Mouse (Mus musculus) hematopoietic stem cell, adult 5-6 weeks (primary cell): ENCODE data around the gene Aff3. TPM values are rescaled to one million over a fixed set of nuclear protein-coding genes. Genes with fewer than 3 reads are reported as not detected.

Experiments
- ATAC-seq, 2 experiments: fragments of 125-278 bp in 1 of 2; replicated peaks in 1 of 2; 2 replicates each; pipeline ENCODE4 v1.8.0; 2016 to 2017; ENCODE audit warnings: inconsistent platforms in 2 of 2, mild to moderate bottlenecking in 2 of 2, moderate number of reproducible peaks in 2 of 2, low read depth in 1 of 2, moderate TSS enrichment in 1 of 2; ENCODE audit not compliant: low FRiP score in 2 of 2, poor library complexity in 2 of 2, severe bottlenecking in 2 of 2, insufficient read depth in 1 of 2, low TSS enrichment in 1 of 2
- total RNA-seq: library from RNA; stranded (forward); fragments of 172-1452, 232-1000 nt; gene quantifications from 2 replicates; pipeline ENCODE4 v1.2.3, GENCODE M21; 2017

The Aff3 gene
- total RNA-seq, 1 experiment from 2014 or later: 132 TPM

DNA sequence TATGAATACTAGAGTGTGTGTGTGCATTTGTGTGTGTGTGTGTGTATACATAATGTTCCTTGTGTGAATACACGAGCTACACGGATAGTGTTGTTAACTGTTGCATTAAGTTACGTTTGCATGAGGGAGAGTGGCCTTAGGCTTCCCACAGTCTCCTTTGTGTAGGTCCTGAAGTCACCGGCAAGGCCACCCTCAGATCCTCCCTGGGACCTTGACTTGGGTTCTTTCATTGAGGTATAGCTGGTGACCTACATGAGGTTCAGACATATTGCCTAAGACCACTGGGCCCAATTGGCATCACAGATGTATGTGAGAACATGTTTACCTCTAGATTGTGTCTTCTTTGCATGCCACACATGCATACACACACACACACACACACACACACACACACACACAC is 494 bp downstream of the Aff3 start:
- ATAC-seq: no peak

- ATAC-seq: no peak
Observed at GRCm38 (mm10) chr1:38662616-38663193, 2.0 kb downstream of the Aff3 start.

GRCm38 (mm10) chr1:38658933-38659553 is 5.7 kb downstream of the Aff3 start:
- ATAC-seq: no peak

DNA sequence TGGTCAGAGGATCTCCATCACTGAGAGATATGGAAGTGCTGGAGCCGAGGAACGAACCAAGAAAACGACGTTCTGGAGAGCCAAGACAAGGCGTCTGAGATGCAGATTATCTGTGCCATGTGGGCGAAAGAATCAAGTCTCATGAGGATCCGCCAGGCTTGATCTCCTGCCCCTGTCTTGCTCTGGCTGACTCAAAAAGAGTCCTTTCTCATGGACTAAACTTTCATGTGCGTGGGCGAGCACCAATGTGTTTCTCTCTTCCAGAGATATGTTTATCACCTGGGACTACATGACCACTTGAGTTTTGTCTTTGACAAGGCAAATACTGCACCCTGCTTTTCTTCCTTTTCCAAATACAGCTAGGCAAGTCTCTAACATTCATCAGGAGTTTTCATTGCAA is 6.4 kb downstream of the Aff3 start:
- no peak for ATAC-seq

DNA sequence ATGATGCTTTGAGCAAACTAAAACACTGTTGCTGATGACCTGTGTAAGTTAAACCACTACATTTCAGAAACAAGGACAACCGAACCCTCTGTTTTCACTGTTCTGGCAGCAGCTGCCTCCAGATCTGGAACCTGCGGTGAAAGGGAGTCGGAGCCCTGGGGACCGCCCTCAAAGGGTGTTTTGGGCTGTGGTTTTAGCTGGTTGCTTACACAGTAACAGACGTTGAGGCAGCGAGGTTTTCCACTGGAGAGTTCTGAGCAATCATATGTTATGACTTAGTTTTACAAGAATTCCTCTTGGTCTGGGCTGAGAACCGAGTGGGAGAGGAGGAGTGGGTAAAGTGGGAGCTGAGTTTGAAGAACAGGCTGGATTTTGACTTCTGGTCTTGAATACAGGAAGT is 7.1 kb downstream of the Aff3 start:
- peak; percentile 53 to 76; a peak in 3 of 4 replicates for ATAC-seq

DNA sequence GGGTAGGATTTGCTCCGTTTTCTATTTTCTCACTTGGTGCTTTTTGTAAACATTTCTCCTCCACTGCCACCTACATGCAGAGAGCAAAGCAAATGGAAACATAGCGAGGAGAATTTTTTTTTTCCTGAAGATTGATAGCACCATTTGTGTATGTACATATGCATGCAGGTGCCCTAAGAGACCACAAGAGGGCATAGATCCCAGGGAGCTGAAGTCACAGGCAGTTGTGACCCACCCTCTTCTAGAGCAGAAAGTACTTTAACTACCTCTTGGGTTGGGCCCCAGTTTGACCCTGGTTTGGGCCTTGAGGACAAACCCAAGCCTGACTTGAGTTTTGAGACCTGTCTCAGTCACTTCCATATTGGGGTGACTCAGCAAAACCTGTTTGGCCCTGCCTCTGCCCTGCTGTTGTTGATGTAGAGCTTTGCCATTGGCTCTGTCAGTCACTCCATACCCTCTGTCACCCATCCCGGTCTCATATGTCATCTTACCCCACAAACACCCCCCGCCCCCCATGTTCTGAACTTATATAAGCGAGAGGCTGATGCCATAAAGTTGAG is 9.7 kb downstream of the Aff3 start:
- ATAC-seq: no peak

- no peak for ATAC-seq
Observed at GRCm38 (mm10) chr1:38650031-38650430, 14.7 kb downstream of the Aff3 start.

GRCm38 (mm10) chr1:38649174-38649573 is 15.6 kb downstream of the Aff3 start:
- ATAC-seq: no peak

- ATAC-seq: no peak
Observed at GRCm38 (mm10) chr1:38642288-38642687, 22.5 kb downstream of the Aff3 start.

GRCm38 (mm10) chr1:38639669-38640068 is 25.1 kb downstream of the Aff3 start:
- ATAC-seq: no peak

GRCm38 (mm10) chr1:38635596-38635995 is 29.2 kb downstream of the Aff3 start:
- no peak for ATAC-seq

GRCm38 (mm10) chr1:38634081-38634480 is 30.7 kb downstream of the Aff3 start:
- ATAC-seq: no peak

DNA sequence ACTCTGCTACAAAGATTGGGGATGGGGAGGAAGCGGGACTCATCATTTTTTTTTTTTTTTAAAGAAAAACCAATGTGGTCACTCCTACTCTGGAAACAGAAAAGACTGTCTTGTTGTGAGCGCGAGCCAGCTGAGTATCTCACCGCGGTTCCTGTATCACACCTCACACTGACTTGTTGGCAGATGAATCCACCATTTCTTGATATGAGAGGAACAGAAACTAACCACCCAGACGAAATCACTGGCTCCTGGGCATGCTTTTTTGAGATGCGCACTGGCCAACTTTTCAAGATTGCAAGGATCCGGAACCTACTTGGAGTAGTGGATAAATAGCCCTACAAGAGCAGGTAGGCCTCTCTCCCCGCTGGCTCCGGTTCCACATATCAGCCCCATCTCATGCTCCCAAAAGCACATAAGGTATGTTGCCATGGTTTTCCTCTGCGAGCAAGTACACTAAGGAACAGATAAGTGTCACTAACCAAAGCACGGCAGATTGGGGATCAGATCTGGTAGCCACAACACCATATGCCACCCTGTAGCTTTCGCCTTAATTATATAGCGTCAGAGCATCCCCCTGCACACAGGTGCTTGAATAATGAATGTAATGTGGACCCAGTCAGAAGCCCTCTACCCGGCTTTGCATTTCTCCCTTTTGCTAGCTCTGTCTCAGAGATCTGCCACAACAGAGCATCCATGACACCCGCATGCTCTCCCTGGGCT is 32.1 kb downstream of the Aff3 start:
- ATAC-seq: no peak

GRCm38 (mm10) chr1:38631501-38632279 is 33.1 kb downstream of the Aff3 start:
- no peak for ATAC-seq

DNA sequence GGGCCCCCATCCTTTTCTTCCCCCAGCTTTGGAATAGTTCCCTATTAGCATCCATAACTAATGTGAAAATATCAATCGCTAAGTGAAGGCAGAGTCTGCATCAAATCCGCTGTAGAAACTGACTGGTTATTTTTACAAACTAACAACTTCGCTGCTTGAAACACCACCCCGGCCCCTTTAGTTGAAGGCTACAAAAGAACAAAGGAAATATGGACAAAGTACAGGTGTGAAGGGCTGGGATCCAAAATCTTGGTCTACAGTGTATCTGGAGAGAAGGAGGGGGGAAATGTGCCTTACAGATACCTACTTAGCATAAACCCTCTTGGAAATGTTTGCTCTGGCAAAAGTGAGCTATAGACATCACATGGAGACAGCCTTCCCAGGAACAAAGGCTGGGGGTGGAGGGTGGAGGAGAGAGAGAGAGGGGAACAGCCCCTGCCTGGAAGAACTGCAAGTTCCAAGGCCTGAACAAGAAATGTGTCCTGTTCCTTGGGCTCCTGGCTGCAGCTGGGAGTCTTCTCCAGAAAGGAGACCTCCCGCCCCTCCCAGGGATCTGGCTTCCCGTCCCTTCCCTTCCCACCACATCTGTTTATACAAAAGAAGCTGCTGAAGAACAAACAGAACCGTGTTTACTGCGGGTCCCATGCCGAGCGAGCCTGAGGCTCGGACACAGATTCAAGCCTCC is 35.7 kb downstream of the Aff3 start:
- ATAC-seq: no peak

- no peak for ATAC-seq
Observed at GRCm38 (mm10) chr1:38628426-38628825, 36.3 kb downstream of the Aff3 start.

DNA sequence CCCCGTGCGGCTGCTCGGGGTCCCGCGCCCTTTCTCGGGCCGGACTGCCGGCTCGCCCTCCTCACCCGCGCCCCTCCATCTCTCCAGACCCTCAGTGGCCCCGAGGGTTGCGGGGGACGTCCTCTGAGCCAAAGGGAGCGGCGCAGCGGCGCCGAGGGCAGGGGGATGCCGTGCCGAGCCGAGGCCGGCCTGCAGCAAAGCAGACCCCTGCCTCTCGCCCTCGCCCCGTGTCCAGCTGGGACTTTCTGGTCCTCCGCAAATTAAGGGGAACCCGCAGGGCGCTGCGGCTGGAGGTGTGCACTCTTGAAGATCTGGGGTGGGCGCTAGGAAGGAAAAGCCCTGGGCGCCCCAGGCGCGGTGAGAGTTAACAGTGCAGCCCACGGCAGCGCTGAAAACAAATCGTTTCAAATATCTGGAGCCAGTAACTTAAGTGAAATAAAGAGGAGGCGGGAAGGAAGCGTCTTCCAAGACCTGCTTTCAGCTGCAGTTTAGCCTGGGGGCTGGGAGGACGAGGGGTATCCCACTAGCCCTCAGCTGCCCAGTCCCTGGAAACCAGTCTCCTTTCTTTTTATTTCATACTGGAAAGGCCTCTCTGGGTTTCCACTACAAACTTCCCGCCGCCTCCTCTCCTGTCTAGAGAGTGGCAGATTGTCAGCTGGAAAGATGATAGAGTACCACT is 36.9 kb downstream of the Aff3 start:
- ATAC-seq: peak; percentile 10 to 27; a peak in 2 of 4 replicates
